Mouse (Mus musculus) stomach, postnatal 0 days (tissue): ENCODE measurements around the gene Zfp873.
A peak's percentile ranks its signal among the peaks of the same experiment; 100 is the strongest.
"Not testable (repeated sequence)": the region's sequence is repeated elsewhere in the genome, so short reads cannot be mapped to it uniquely, and the experiment has no call there.

Source experiments
- CTCF ChIP-seq: IDR thresholded peaks from 2 replicates; pipeline ENCODE4 v1.5.1; 2016; ENCODE audit warnings: antibody characterized with exemption, low read depth, mild to moderate bottlenecking, moderate library complexity
- EP300 ChIP-seq: optimal IDR thresholded peaks from 2 replicates; pipeline ENCODE3; 2016; ENCODE audit warnings: antibody characterized with exemption

- not testable (repeated sequence) for TF ChIP-seq EP300
- TF ChIP-seq CTCF, result peak; percentile 27; the same call in 1 of the 2 replicates
Measured at GRCm38 (mm10) chr10:82004822-82005221, 43.1 kb upstream of the Zfp873 start.
